Mouse (Mus musculus) ES-E14 (cell line): ENCODE results near the gene Plod3.

Experiments
- HCFC1 ChIP-seq: IDR thresholded peaks from 2 replicates; pipeline ENCODE4 v1.6.1; 2012; ENCODE audit warnings: low read length, inconsistent platforms, borderline replicate concordance; ENCODE audit not compliant: insufficient read depth
- MAFK ChIP-seq: IDR thresholded peaks from 2 replicates; pipeline ENCODE4 v1.6.1; 2014; ENCODE audit warnings: mild to moderate bottlenecking, low read depth, low read length, inconsistent platforms; ENCODE audit not compliant: insufficient read depth
- ZC3H11A ChIP-seq: IDR thresholded peaks from 2 replicates; pipeline ENCODE4 v1.6.1; 2012; ENCODE audit warnings: low read depth, mild to moderate bottlenecking, inconsistent platforms, low read length, borderline replicate concordance

- TF ChIP-seq MAFK (no peak), ZC3H11A (no peak), HCFC1 (peak; percentile 86)
Measured at GRCm38 (mm10) chr5:136986695-136987137, at the start of gene Plod3.
